Mouse (Mus musculus) lung, postnatal 0 days (tissue): ENCODE measurements around the gene Znrf3.

Experiments
- CTCF ChIP-seq: IDR thresholded peaks from 2 replicates; pipeline ENCODE4 v1.5.1; 2016; ENCODE audit warnings: antibody characterized with exemption, mild to moderate bottlenecking
- EP300 ChIP-seq: IDR thresholded peaks from 2 replicates; pipeline ENCODE4 v1.6.1; 2016; ENCODE audit warnings: antibody characterized with exemption, mild to moderate bottlenecking, control low read depth

- TF ChIP-seq CTCF (no peak), EP300 (no peak)
Measured at GRCm38 (mm10) chr11:5354753-5355152, 89.9 kb downstream of the Znrf3 start.
